Mouse (Mus musculus) small intestine, adult 2 months (tissue): ENCODE data around the gene Sbk2.

ENCODE experiments used
- CTCF ChIP-seq: fragments of 200-500 bp; IDR thresholded peaks from 2 replicates; pipeline ENCODE4 v1.5.1; 2012; ENCODE audit warnings: low read depth, mild to moderate bottlenecking, control low read depth, inconsistent platforms, low read length, moderate library complexity, mixed read lengths; ENCODE audit not compliant: insufficient replicate concordance, insufficient read length; ENCODE audit errors: extremely low read depth
- POLR2A ChIP-seq: fragments of 200-500 bp; IDR thresholded peaks from 2 replicates; pipeline ENCODE4 v1.6.1; 2012; ENCODE audit warnings: low read depth, mild to moderate bottlenecking, control low read depth, inconsistent platforms, low read length, moderate library complexity

DNA sequence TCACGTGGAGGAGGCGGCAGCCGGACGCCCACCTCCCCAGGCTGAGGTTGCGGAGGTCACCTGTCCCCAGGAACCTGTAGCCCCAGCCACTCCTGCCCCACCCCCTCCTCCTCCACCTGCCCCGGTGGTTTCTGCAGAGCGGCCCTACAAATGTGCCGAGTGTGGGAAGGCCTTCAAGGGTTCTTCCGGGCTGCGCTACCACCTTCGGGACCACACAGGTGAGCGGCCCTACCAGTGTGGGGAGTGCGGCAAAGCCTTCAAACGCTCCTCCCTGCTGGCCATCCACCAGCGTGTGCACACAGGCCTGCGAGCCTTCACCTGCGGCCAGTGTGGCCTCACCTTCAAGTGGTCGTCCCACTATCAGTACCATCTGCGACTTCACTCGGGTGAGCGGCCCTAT is 44.2 kb downstream of the Sbk2 start:
- TF ChIP-seq POLR2A = no peak
- TF ChIP-seq CTCF = no peak
